Mouse (Mus musculus) cerebellum, adult 9-11 months (tissue): Measurements from ENCODE around the gene Hrg.
"Not testable (repeated sequence)": the region's sequence is repeated elsewhere in the genome, so short reads cannot be mapped to it uniquely, and the experiment has no call there.

Experiments
- DNase-seq: peaks from one replicate; pipeline ENCODE4 v3.0.0; 2022

Hrg gene

DNA sequence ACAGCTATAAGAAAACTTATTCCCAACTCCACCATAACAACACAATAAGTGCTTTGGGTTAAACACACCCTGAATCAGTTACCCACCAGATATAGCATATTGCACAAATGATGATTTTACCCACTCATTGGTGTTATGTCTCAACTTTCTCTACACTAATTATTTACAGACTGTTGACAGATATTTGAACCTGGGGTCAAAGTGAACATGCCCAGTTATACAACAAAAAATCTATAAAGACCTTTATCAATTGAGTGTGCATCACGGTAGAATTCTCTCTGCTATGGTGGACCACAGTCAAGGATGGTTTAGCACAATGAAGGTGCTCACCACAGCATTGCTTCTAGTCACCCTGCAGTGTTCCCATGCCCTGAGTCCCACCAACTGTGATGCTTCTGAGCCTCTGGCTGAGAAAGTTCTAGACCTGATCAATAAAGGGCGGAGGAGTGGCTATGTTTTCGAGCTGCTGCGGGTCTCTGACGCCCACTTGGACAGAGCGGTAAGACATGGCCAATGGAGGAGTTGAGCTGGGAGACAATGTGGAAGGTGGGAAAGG, at the start of gene Hrg:
Gene Hrg, plus strand, starts transcription at position 233 of the 556 bp plus-strand sequence.
- no peak for DNase-seq

DNA sequence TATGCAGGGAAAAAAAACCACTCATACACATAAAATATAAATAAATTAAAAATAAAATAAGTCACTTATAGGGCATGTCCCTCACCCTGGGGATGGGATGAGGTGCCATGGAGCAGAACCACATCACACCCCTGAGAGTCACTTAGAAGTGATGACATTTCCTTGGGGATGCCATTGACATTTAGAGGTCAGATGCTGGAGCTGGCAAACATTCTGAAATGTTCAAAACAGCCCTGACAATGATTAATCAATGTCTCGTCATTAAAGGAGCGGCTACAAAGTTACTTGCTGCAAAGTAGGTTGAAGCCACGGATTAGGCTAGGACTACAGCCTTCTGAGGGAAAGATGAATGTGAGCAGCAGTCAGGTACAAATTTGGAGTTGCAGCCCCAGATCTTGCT, 49.5 kb upstream of the Hrg start:
- no peak for DNase-seq

DNA sequence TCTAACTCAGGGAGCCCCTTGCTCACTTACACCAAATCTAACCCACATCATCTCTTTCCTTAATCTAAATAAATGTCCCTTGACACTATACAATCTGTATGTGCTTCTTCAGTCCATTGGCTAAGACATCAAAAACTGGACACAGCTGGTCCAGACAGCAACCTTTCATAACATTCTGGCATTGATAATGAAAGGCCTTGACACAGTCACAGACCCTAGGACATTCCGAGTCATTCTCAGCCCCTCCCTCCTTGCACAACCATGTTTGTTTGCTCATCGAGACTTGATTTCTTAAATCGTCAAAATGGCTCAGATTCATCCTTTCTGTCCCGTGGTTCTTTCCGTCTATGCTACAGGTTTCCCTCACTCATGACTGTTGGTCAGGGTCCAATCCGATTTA, 41.6 kb upstream of the Hrg start:
- DNase-seq: no peak

DNA sequence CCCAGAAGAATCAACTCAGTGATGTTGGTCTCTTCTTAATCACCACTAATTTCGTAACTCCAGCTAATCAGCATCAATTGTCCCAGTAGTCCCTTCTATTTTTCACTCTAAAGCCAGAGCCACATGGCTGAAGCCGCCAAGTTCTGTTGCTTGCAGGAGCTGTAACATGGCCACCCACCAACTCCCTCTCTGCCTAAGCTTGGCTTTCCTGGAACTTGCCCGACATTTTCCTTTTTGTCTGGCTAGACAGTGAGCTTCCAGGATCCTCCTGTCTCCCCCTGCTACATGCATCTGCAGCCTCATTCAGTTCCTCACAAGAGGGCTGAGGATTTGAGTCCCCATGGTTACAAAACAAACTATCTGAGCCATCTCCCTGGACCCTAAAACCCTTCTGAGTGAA, 38.9 kb upstream of the Hrg start:
- no peak for DNase-seq

DNA sequence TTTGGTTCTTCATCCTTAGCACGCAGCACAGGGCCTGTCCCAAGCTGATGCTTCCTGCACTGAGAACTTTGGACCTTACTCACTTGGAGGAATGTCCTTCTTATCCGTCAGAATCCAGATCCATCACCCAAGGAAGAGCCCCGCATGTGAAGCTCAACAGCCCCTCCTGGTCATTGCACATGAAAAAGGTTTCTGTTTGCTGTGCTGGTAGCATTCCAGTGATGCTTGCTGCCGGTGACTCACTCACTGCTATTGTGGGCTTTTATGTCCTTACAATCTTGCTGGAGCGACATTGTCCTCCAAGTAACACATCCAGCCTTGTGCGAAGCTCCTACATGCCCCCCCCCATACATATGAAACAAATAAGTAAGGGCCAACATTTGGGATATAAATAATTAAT, 38.0 kb upstream of the Hrg start:
- DNase-seq: no peak

DNA sequence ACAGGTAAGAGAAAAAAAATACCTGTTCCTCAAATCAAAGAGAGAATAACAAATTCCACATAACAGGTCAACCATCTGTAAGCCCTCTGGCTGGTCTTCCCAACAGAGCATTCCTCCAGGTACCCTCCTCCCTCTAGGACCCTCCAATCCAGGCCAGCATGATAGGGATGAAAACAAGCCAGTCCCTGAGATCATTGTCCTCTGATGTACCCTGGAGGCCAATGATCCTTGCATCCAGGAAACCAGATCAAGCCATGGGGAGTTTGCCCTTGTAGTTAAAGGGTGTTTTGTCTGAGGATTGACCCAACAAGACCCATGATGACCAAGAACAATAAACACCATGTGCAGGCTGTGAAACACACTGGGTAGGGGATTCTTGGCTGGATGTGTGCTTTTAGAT, 36.6 kb upstream of the Hrg start:
- no peak for DNase-seq

DNA sequence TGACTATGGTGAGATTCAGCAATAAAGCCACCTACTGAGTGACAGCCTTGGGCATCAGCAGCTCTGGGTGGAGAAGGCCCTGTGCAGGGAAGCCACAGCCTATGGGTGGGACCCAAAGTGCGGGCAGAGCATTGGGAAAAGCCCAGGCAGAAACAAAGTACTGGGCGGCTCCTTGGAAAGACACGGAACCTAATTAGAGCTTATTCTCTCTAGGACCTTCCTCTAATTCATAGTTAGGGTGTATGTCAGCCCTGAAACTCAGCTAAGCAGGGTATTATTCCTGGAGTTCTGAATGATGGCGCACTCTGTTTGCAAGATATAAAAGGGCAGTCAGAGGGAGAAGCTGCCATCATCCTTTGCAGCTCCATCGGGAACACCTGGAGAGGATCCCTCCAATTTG, 32.8 kb upstream of the Hrg start, which contains the start of gene Fetub:
Gene Fetub, plus strand, starts transcription at position 301 of the 400 bp plus-strand sequence.
- no peak for DNase-seq

DNA sequence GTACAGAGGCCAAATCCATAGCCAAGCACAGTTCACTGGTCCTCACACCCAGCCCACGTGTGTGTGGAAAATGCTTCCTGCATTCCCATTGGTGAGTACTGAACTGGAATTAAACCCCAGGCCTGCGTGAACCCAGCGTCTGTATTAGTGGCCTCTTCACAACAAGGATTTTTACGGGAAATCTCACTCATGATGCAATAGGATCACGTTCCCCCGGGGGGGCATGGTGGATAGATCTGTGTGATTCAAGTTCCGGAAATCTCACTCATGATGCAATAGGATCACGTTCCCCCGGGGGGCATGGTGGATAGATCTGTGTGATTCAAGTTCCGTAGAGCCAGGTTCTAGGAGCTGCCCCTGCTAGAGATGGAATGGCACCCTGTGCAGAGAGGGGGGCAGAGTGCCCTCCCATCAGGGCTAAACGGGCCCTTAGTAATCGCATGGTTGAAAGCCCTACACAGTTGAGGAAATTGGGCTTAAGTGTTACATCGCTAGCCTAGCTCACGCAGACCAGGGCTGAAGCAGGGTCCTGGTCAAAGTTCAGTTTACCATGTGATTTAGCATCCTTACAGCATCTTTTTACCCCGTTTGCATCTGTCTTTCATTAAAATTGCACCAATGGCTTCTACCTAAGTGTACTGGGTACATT, 32.1 kb upstream of the Hrg start:
- DNase-seq: no peak

DNA sequence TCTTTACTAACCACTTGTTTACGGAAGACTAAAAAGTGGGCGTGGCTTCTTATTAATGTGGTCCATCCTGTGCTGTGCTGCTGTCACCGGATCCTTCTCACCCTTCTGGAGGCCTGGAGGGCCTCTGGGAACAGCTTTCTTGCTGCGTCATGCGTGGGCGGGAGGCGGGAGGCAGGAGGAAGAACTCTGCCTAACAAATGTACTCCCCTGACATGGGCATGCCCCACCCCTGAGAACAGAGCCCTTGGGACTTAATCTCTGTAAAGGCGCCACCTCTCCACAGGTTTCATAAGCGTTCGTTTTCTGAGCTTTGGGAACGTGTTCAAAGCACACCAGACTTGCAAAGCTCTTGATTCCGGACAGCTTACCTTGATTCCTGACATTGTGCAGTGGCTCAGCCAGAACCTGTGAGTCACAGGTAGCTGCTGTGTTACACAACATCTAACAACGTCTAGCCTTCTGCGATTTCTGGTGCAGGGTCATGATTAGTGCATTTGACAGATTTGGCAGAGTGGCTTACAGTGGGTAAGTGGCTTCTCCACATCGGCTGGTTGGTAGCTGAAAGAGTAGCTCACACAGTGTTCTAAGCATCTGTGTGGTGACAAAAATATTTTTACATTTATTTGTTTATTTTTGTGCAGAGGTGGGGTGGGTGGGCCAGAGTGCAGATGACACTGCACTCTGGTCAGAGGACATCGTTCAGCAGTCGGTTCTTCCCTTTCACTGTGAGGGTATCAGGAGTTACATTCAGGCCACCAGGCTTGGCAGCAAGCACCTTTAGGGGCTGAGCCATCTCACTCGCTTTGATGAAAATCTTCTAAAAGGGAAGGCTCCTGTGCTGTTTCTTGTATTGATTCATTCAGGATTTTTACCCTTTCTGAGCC, 30.7 kb upstream of the Hrg start:
- DNase-seq: no peak

DNA sequence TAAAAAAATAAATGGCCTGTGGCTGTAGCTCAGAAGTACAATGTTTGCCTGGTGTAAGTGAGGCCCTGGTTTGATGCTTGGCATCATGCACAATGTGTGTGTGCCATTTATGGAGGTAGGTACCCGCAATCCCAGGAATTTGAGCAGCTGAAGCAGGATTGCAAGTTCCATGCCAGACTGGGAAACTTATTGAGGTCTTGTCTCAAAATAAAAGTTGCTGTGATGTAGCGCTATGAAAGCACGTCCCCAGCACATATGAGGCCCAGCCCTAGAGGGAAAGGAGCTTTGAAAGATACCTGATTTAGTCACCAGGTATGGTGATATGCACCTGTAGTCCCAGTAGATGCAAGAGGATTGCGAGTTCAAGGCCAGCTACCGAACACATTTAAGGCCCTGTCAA, 29.1 kb upstream of the Hrg start:
- DNase-seq: no peak

DNA sequence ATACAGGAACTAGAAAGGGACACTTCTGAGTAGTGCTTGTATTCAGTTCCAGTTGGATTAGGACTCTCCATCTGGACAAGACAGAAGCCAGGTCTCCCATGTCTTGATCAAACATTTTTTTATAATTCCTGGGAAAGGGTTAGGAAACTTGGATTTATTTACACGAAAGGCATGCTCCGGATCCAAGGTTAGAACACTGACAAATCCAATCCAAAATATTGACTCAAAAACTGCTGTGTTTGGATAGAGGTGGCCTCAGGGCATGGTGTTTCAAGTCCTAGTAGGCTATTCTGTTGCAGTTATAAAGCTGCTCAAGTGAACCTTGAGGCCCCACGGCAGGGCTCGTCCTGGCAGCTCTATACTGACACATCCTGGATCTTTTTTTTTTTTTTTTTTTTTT, 28.4 kb upstream of the Hrg start:
- DNase-seq: no peak

DNA sequence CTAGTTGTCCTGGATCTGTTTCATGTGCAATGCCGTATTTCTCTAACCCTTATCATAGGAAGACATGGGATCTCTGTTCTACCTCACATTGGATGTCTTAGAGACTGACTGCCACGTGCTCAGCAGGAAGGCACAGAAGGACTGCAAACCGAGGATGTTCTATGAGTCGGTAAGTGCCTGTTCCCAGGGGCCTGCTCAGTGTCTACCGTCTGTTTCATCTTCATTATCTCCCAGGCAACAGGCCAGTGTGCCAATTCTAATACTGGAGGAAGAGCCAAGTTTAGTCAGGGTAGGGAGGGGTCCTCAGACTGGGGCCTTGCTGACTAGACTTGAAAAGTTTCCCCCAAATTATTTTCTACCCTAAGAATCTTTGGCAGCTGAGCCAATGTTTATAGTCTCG, 21.3 kb upstream of the Hrg start:
- DNase-seq: no peak

DNA sequence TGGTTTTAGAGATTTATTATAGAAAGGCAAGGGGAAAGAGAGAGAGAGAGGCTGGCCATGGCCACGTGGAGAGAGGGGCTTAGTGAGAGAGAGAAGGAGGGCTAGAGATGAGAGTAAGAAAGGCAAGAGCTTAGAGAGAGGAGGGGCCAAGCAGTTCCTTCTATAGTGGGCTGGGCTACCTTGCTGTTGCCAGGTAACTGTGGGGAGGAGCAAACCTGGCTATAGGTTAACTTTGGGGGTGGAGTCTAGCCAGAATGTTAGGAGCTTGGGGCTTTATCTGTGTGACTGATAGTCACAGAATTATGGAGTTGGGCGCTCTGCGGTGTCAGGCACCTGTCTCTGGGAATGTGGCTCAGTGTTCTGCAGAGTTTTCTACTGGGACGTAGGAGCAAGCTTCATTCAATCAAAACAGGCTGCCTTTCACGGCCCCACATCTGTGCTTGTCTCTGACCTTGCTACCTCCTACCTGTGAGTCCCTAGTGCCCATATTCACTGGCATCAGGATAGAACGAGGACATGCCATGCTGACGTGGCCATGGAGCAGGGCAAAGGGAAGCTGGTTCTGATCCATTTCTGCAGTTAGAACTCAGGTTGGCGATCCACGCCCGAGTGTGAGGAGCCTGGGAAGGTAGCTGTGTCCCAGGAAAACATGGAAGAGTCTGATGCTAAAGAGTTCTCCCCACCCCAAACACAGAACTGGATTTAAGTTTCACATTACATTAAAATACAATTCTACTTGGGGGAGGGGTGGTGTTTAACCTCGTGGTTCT, 19.3 kb upstream of the Hrg start:
- DNase-seq: no peak

DNA sequence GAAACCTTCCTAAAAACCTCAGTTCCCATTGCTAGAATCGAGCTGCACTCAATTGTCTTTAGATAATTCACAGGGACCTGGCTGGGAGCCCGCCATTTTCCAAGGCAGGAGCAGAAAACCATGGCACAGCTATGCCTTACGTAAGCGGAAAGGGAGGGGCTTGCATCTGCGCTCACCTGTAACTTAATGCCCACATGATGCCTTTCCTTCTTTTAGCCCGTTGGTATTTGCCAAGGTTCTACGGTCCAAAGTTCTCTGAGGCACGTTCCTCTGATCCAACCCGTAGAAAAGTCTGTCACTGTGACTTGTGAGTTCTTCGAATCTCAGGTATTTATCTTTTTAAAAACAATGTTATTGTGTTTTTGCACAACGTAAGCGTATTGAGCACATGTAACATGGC, 13.2 kb upstream of the Hrg start:
- no peak for DNase-seq

DNA sequence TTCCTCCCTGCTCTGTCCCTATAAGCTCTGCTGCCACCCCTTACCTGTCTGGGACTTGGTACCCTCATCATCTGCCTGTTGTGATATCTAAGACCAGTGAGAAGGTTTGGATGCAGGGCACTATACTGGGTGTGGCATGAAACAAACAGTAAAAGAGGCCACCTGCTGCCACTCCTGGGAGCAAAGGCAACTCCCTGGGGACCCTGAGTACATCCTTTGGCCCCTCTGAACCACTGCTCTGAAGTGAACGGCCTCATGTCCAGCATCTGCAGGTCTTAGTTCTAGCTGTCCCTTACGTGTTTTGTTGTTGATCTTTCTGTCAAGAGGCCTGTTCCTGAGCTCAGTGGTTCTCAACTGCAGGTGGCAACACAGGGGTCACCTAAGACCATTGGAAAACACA, 12.3 kb upstream of the Hrg start:
- DNase-seq: no peak

DNA sequence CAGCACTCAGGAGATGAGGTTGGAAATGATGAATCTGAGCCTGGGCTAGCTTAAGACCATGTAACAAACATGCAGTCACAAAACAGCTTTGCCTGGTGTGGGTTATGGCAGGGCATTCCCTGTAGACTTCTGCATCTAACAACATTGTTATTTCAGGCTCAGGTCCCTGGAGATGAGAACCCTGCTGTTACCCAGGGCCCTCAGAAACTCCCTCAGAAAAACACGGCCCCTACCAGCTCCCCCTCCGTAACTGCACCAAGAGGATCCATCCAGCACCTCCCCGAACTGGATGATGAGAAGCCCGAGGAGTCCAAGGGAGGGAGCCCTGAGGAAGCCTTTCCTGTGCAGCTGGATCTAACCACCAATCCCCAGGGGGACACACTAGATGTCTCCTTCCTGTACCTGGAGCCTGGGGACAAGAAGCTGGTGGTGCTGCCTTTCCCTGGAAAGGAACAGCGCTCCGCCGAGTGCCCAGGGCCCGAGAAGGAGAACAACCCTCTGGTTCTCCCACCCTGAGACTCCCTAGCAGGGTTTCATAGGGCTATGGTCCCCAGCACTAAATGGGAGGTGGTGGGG, 11.7 kb upstream of the Hrg start:
- DNase-seq: no peak

DNA sequence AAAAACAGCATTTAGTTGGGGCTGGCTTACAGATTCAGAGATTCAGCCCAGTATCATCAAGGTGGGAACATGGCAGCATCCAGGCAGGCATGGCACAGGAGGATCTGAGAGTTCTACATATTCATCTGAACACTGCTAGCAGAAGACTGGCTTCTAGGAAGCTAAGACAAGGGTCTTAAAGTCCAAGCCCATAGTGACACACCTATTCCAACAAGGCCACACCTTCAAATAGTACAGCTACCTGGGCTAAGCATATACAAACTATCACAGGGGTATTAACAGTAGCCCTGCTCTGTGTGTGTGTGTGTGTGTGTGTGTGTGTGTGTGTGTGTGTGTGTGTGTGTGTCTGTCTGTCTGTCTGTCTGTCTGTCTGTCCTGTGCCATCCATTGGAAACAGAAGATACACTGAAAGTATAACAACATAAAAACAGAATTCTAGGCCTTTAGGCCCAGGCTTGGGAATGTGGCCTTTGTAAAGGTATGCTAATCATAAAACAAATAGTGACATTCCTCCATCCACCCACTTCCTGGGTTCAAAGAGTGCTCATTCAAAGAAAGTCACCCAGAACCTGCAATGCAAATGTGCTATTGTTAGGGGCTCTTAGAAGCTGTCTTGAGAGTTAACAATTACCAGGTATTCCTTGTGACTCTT, 8.9 kb upstream of the Hrg start:
- not testable (repeated sequence) for DNase-seq

DNA sequence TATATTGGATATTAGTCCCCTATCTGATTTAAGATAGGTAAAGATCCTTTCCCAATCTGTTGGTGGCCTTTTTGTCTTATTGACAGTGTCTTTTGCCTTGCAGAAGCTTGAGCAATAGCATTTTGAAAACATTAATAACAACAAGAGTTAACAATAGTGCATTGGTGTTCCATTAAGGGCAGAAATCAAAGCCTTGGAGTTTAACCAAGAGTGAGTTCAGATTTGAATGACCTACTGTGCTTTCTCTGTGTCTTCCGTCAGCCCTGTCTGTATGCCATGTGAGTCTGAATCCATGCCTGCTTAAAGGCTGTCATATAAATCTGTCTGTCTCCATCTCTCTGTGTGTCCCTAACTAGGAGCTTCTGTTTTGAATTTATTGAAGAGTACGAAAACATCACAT, 3.5 kb upstream of the Hrg start:
- DNase-seq: no peak

DNA sequence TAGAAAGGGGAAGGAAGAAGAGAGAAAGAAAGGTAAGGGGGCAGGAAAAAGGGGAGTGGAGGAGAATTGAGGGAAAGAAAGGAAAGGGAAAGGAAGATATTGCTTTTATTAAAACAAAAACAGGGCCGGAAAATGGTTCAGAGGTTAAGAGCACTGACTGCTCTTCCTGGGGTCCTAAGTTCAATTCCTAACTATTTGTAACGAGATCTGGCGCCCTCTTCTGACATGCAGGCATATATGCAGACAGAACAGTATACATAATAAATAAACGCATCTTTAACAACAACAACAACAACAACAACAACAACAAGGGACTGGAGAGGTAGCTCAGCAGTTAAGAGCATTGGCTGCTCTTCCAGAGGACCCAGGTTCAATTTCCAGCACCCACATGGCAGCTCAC, 2.2 kb downstream of the Hrg start:
- no peak for DNase-seq

DNA sequence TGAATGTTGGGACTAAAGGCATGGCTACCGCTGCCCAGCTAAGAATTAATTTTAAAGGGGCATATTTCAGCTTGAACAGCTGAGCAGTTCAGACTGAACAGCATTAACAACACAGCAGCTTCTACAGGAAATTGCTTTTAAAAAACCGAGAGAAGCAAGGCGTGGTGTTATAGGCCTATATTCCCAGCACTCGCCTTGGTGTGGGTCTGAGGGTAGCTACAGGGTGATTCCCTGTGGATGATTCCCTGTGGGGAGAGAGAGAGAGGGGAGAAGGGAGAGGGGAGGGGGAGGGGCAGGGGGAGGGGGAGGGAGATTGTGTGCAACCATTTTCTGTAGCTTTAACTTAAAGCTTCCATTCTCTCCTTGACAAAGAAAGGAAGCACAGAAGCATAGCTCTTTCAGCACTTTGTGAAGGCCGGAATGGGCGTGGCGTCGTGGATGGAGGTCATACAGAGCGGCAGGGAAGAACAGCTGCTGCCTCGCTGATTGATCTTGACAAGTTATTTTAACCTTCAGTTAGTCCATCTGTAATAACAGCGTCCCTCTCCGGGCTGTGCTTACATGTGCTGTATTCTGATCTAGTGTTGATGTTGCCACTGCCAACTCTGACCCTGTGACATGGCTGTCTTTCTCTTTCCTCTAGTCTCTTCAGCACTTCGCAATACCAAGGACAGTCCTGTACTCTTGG, 4.7 kb downstream of the Hrg start:
- DNase-seq: no peak

DNA sequence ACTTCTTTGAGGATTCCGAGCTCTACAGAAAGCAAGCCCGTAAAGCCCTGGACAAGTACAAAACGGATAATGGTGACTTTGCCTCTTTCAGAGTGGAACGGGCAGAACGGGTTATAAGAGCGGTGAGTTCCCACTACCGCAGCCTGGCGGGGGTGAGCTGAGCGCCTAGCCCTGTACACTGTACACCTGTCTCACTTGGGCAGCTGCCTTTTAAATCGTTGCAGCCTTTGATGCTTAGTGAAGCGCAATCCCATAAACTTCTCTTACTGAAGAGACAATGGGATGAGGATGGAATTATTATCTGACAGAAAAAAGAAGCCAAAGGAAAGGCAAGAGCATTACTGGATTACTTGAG, 5.2 kb downstream of the Hrg start:
- DNase-seq: no peak

DNA sequence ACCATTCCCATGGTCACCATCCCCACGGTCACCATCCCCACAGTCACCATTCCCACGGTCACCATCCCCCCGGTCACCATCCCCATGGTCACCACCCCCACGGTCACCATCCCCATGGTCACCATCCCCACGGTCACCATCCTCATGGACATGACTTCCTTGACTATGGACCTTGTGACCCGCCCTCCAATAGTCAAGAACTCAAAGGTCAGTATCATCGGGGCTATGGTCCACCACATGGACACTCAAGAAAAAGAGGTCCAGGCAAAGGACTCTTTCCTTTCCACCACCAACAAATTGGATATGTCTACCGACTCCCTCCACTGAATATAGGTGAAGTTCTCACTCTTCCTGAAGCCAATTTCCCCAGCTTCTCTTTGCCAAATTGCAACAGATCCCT, 10.2 kb downstream of the Hrg start:
- DNase-seq: no peak
